Mouse (Mus musculus) heart, postnatal 4 days (tissue): ENCODE measurements around the gene Scyl1. TPM values are rescaled to one million over a fixed set of nuclear protein-coding genes. Genes with fewer than 3 reads are reported as not detected.
"Not testable (repeated sequence)": the region's sequence is repeated elsewhere in the genome, so short reads cannot be mapped to it uniquely, and the experiment has no call there.

Source experiments
- DNase-seq: peaks from one replicate; pipeline ENCODE4 v3.0.0; 2021
- total RNA-seq, 2 experiments: library from RNA; stranded (reverse); gene quantifications; 2 replicates each; pipeline ENCODE4 v1.2.3; 2021

The Scyl1 gene
- 10 to 100 TPM; 60.6 to 69.0 TPM for total RNA-seq

- peak; percentile 99 for DNase-seq
These were observed at the start of gene Scyl1 for GRCm38 (mm10) chr19:5770925-5771860. Gene Scyl1, minus strand, starts transcription at chr19:5771419.

GRCm38 (mm10) chr19:5819549-5819948 is 48.3 kb upstream of the Scyl1 start:
- DNase-seq = peak; percentile 83

GRCm38 (mm10) chr19:5818590-5818977 is 47.4 kb upstream of the Scyl1 start:
- no peak for DNase-seq

- DNase-seq = peak; percentile 94
These were observed 46.7 kb upstream of the Scyl1 start for GRCm38 (mm10) chr19:5817703-5818589.

GRCm38 (mm10) chr19:5815928-5816327 is 44.7 kb upstream of the Scyl1 start:
- no peak for DNase-seq

GRCm38 (mm10) chr19:5815010-5815409 is 43.8 kb upstream of the Scyl1 start:
- no peak for DNase-seq

GRCm38 (mm10) chr19:5814048-5814447 is 42.8 kb upstream of the Scyl1 start:
- DNase-seq = not testable (repeated sequence)

GRCm38 (mm10) chr19:5813567-5813966 is 42.3 kb upstream of the Scyl1 start:
- no peak for DNase-seq

GRCm38 (mm10) chr19:5811771-5812504 is 40.7 kb upstream of the Scyl1 start:
- peak; percentile 87 for DNase-seq

- DNase-seq = no peak
These were observed 39.8 kb upstream of the Scyl1 start for GRCm38 (mm10) chr19:5810840-5811563.

- DNase-seq = peak; percentile 69
These were observed 39.1 kb upstream of the Scyl1 start for GRCm38 (mm10) chr19:5810103-5810839.

- DNase-seq = no peak
These were observed 38.5 kb upstream of the Scyl1 start for GRCm38 (mm10) chr19:5809712-5810089.

- DNase-seq = no peak
These were observed 37.9 kb upstream of the Scyl1 start for GRCm38 (mm10) chr19:5808955-5809711.

GRCm38 (mm10) chr19:5807740-5808139 is 36.5 kb upstream of the Scyl1 start:
- DNase-seq = no peak

- no peak for DNase-seq
These were observed 35.6 kb upstream of the Scyl1 start for GRCm38 (mm10) chr19:5806809-5807205.

- DNase-seq = peak; percentile 67
These were observed 35.0 kb upstream of the Scyl1 start for GRCm38 (mm10) chr19:5806051-5806808.

GRCm38 (mm10) chr19:5804371-5804899 is 33.2 kb upstream of the Scyl1 start:
- no peak for DNase-seq

GRCm38 (mm10) chr19:5803881-5804279 is 32.7 kb upstream of the Scyl1 start:
- no peak for DNase-seq
